Mouse (Mus musculus) MEL (cell line): Measurements from ENCODE around the gene Pecam1.

ENCODE experiments used
- CTCF ChIP-seq, 3 experiments: IDR thresholded peaks in 2 of 3; conservative IDR thresholded peaks in 1 of 3; 2 replicates each; pipeline ENCODE4 v1.5.1; 2011 to 2012; ENCODE audit warnings: low read length in 3 of 3, low read depth in 2 of 3, mild to moderate bottlenecking in 2 of 3, improper control_type of control experiment in 1 of 3, inconsistent platforms in 1 of 3, mixed read lengths in 1 of 3, moderate library complexity in 1 of 3; ENCODE audit not compliant: control insufficient read depth in 1 of 3, insufficient read depth in 1 of 3, poor library complexity in 1 of 3, severe bottlenecking in 1 of 3
- GABPA ChIP-seq: IDR thresholded peaks from 2 replicates; pipeline ENCODE4 v1.6.1; 2012; ENCODE audit warnings: low read depth, mild to moderate bottlenecking, inconsistent platforms, low read length, improper control_type of control experiment, moderate library complexity
- KAT2A ChIP-seq: conservative IDR thresholded peaks from 2 replicates; pipeline ENCODE4 v1.6.1; 2012; ENCODE audit warnings: low read depth, low read length, improper control_type of control experiment, inconsistent platforms

- TF ChIP-seq CTCF (IDR thresholded peaks at IDR 0.05 in 2 of 3, conservative IDR thresholded peaks at IDR 0.05 in 1 of 3; ENCODE audit: control insufficient read depth in 1 of 3, insufficient read depth in 1 of 3, low read depth in 2 of 3, low read length in 3 of 3, poor library complexity in 1 of 3, severe bottlenecking in 1 of 3) (no peak), KAT2A (no peak), GABPA (no peak)
These were observed 132.4 kb downstream of the Pecam1 start for GRCm38 (mm10) chr11:106617821-106618580.
